Mouse (Mus musculus): Measurements from ENCODE around the gene 2310003L06Rik. TPM values are rescaled to one million over a fixed set of nuclear protein-coding genes. Genes with fewer than 3 reads are reported as not detected.

Gene 2310003L06Rik
- not detected for total RNA-seq (2021)
- long read RNA-seq, experiment 1: 0 reads
- long read RNA-seq, experiment 2: 0 reads

- DNase-seq (ENCODE audit: low spot score in 2 of 2): no peak
Measured at GRCm38 (mm10) chr5:87969201-87969600, at the start of gene 2310003L06Rik, which contains the start of gene Gm28434. TSS of gene 2310003L06Rik (plus strand) at chr5:87969459. TSS of gene Gm28434 (plus strand) at chr5:87969517.

GRCm38 (mm10) chr5:87925372-87925771 lies 43.9 kb upstream of the 2310003L06Rik start, which contains the start of gene Csn3:
TSS of gene Csn3 (plus strand) at chr5:87925579.
- no peak for DNase-seq (ENCODE audit: low spot score in 2 of 2)

GRCm38 (mm10) chr5:87931603-87932002 lies 37.7 kb upstream of the 2310003L06Rik start:
- peak in 1 of 2 experiments; percentile 8 for DNase-seq (ENCODE audit: low spot score in 2 of 2)

GRCm38 (mm10) chr5:87940752-87941151 lies 28.5 kb upstream of the 2310003L06Rik start:
- DNase-seq (ENCODE audit: low spot score in 2 of 2): peak in 1 of 2 experiments; percentile 37

- DNase-seq (ENCODE audit: low spot score in 2 of 2): no peak
Measured at GRCm38 (mm10) chr5:87942515-87942914, 26.7 kb upstream of the 2310003L06Rik start.

- DNase-seq (ENCODE audit: low spot score in 2 of 2): no peak
Measured at GRCm38 (mm10) chr5:87951836-87952235, 17.4 kb upstream of the 2310003L06Rik start.

GRCm38 (mm10) chr5:87979139-87979538 lies 9.9 kb downstream of the 2310003L06Rik start, which contains the start of gene Cabs1:
TSS of gene Cabs1 (plus strand) at chr5:87979439.
- DNase-seq (ENCODE audit: low spot score in 2 of 2): no peak

GRCm38 (mm10) chr5:87982468-87983214 lies 13.4 kb downstream of the 2310003L06Rik start:
- no peak for DNase-seq (ENCODE audit: low spot score in 2 of 2)

GRCm38 (mm10) chr5:88002249-88002648 lies 33.0 kb downstream of the 2310003L06Rik start, which contains the start of gene Smr3a:
TSS of gene Smr3a (plus strand) at chr5:88002549.
- DNase-seq (ENCODE audit: low spot score in 2 of 2): no peak

- DNase-seq (ENCODE audit: low spot score in 2 of 2): no peak
Measured at GRCm38 (mm10) chr5:88005241-88005640, 36.0 kb downstream of the 2310003L06Rik start.

Other genes starting within 250 kb of the 2310003L06Rik start
- not detected for gene Csn1s2a, start 194.9 kb upstream of the 2310003L06Rik start, total RNA-seq (2021)
- not detected for gene Csn1s2b, start 161.4 kb upstream of the 2310003L06Rik start, total RNA-seq (2021)
- gene Prr27, start 143.8 kb upstream of the 2310003L06Rik start, total RNA-seq (2021): not detected
- gene Odam, start 84.4 kb upstream of the 2310003L06Rik start, total RNA-seq (2021): not detected
- not detected for gene Csn3, start 43.9 kb upstream of the 2310003L06Rik start, total RNA-seq (2021)
- gene Gm28434, start 58 bp downstream of the 2310003L06Rik start, total RNA-seq (2021): not detected
- gene Cabs1, start 10.0 kb downstream of the 2310003L06Rik start, total RNA-seq (2021): not detected
- gene Smr3a, start 33.1 kb downstream of the 2310003L06Rik start, total RNA-seq (2021): not detected
- gene Smr2, start 117.1 kb downstream of the 2310003L06Rik start, total RNA-seq (2021): not detected
- gene Gm11116, start 142.1 kb downstream of the 2310003L06Rik start, total RNA-seq (2021): not detected
- gene Gm11115, start 184.6 kb downstream of the 2310003L06Rik start, total RNA-seq (2021): not detected